Mouse (Mus musculus) erythroblast, embryonic 14.5 days (primary cell): ENCODE results near the gene Fhl3.
"Not testable (repeated sequence)": the region's sequence is repeated elsewhere in the genome, so short reads cannot be mapped to it uniquely, and the experiment has no call there.

Experiments
- GATA1 ChIP-seq: IDR thresholded peaks from 2 replicates; pipeline ENCODE4 v1.6.1; 2012; ENCODE audit warnings: low read length, inconsistent platforms, mixed read lengths
- TAL1 ChIP-seq: IDR thresholded peaks from 3 replicates; pipeline ENCODE4 v1.6.1; 2012; ENCODE audit warnings: low read length, inconsistent platforms, mixed read lengths

GRCm38 (mm10) chr4:124713850-124714249, 13.3 kb downstream of the Fhl3 start:
- TF ChIP-seq TAL1, GATA1: not testable (repeated sequence)
